In genomic region chr7:67437216-67438006, GRCm38 (mm10) we compare ENCODE assay signal across 17 mouse cellular contexts.
DNase-seq lines count a peak whose midpoint lies in the region; ATAC-seq and TF ChIP-seq lines count a peak whose summit lies in the region.
"Had no signal": no experiment of that assay in that cellular context is flagged by ENCODE, and none has a peak within 500 bp of the region (broad histone marks: within the 10 kb centered on the region; RNA-seq: fewer than 3 reads in every experiment).

No protein-coding gene starts in this region.

- H3K36me3 ChIP-seq in heart, embryonic 12.5 days = no peaks in the 10 kb centered on the region
- H3K36me3 ChIP-seq in kidney, adult 2 months (ENCODE audit: control insufficient read depth, insufficient read depth, low read length) = no peaks in the 10 kb centered on the region
- no peaks in the 10 kb centered on the region for H3K36me3 ChIP-seq in kidney, embryonic 15.5 days
- H3K36me3 ChIP-seq in embryonic facial prominence, embryonic 10.5 days (replicated peaks) = no peaks in the 10 kb centered on the region
- H3K36me3 ChIP-seq in intestine, embryonic 16.5 days (ENCODE audit: control insufficient read depth, insufficient read depth, low read length) = no peaks in the 10 kb centered on the region
- no peaks in the 10 kb centered on the region for H3K36me3 ChIP-seq in forebrain, embryonic 16.5 days (ENCODE audit: control insufficient read depth, insufficient read depth)

- no peaks in the 10 kb centered on the region for H3K9me3 ChIP-seq in heart, embryonic 12.5 days (replicated peaks)
- no peaks in the 10 kb centered on the region for H3K9me3 ChIP-seq in kidney, embryonic 15.5 days (replicated peaks)
- no peaks in the 10 kb centered on the region for H3K9me3 ChIP-seq in embryonic facial prominence, embryonic 10.5 days
- no peaks in the 10 kb centered on the region for H3K9me3 ChIP-seq in intestine, embryonic 16.5 days (ENCODE audit: control insufficient read depth, low read length)
- no peaks in the 10 kb centered on the region for H3K9me3 ChIP-seq in forebrain, embryonic 16.5 days (ENCODE audit: control insufficient read depth, low read length)

- no peak for DNase-seq in heart, adult 18-20 months
- peak; percentile 67 for DNase-seq in kidney, adult 2 months
- DNase-seq in embryonic facial prominence, embryonic 10.5 days (ENCODE audit: low spot score) = no peak
- no peak for DNase-seq in urinary bladder, postnatal 25 days (ENCODE audit: low spot score)
- DNase-seq: adrenal gland, postnatal 10 days; cerebellum, adult 11-12 months; cerebellum, postnatal 36 days; gastrocnemius, postnatal 10 days; left cerebral cortex, postnatal 4 days; spleen, adult 18-20 months had no signal

- no peak overlapping the region for H3K4me2 ChIP-seq in heart, embryonic 12.5 days
- no peak overlapping the region for H3K4me2 ChIP-seq in kidney, embryonic 15.5 days
- H3K4me2 ChIP-seq in intestine, embryonic 16.5 days (ENCODE audit: low read depth, low read length) = no peak overlapping the region
- H3K4me2 ChIP-seq in forebrain, embryonic 16.5 days (ENCODE audit: low read length) = no peak overlapping the region
- H3K4me2 ChIP-seq: heart, embryonic 11.5 days; liver, embryonic 11.5 days had no signal

- peak; percentile 31; the same call in 1 of the 2 replicates for ATAC-seq in heart, embryonic 12.5 days (ENCODE audit: insufficient number of reproducible peaks, low FRiP score)
- ATAC-seq in kidney, embryonic 15.5 days (replicated peaks; ENCODE audit: low FRiP score) = no peak
- peak; percentile 86 for ATAC-seq in intestine, embryonic 16.5 days
- no peak for ATAC-seq in forebrain, embryonic 16.5 days
- ATAC-seq: hindbrain, embryonic 16.5 days had no signal

- H3K27ac ChIP-seq in heart, embryonic 12.5 days (ENCODE audit: poor library complexity, severe bottlenecking) = peak overlapping the region; percentile 74; the same call in 1 of the 2 replicates
- H3K27ac ChIP-seq in kidney, adult 2 months (ENCODE audit: insufficient read depth, low read depth, low read length) = no peak overlapping the region
- H3K27ac ChIP-seq in kidney, embryonic 15.5 days = no peak overlapping the region
- 0 out of 2 replicates have a peak overlapping the region, but pooled peaks have one; percentile 24 for H3K27ac ChIP-seq in embryonic facial prominence, embryonic 10.5 days (replicated peaks)
- no peak overlapping the region for H3K27ac ChIP-seq in intestine, embryonic 16.5 days (ENCODE audit: low read length)
- H3K27ac ChIP-seq in forebrain, embryonic 16.5 days (ENCODE audit: low read length) = no peak overlapping the region

- H3K4me1 ChIP-seq in heart, embryonic 12.5 days (replicated peaks) = peaks cover 32% of the 10 kb centered on the region
- H3K4me1 ChIP-seq in kidney, adult 2 months (ENCODE audit: control insufficient read depth, insufficient read depth, low read length) = peaks cover 9% of the 10 kb centered on the region; the same call in 1 of the 2 replicates
- H3K4me1 ChIP-seq in kidney, embryonic 15.5 days = peaks cover 20% of the 10 kb centered on the region
- peaks cover 14% of the 10 kb centered on the region for H3K4me1 ChIP-seq in embryonic facial prominence, embryonic 10.5 days
- peaks cover 12% of the 10 kb centered on the region for H3K4me1 ChIP-seq in intestine, embryonic 16.5 days (ENCODE audit: control insufficient read depth, insufficient read depth, low read length)
- H3K4me1 ChIP-seq in forebrain, embryonic 16.5 days (replicated peaks; ENCODE audit: control insufficient read depth, insufficient read depth, low read length) = peaks cover 10% of the 10 kb centered on the region

- H3K27me3 ChIP-seq in heart, embryonic 12.5 days (replicated peaks) = no peaks in the 10 kb centered on the region
- no peaks in the 10 kb centered on the region for H3K27me3 ChIP-seq in kidney, adult 2 months (replicated peaks; ENCODE audit: control insufficient read depth, insufficient read depth, low read length)
- H3K27me3 ChIP-seq in kidney, embryonic 15.5 days = no peaks in the 10 kb centered on the region
- no peaks in the 10 kb centered on the region for H3K27me3 ChIP-seq in embryonic facial prominence, embryonic 10.5 days (replicated peaks; ENCODE audit: low read depth, poor library complexity, severe bottlenecking)
- no peaks in the 10 kb centered on the region for H3K27me3 ChIP-seq in intestine, embryonic 16.5 days (replicated peaks; ENCODE audit: control insufficient read depth, insufficient read depth, low read length)
- H3K27me3 ChIP-seq in forebrain, embryonic 16.5 days (replicated peaks; ENCODE audit: control insufficient read depth, insufficient read depth, low read length) = no peaks in the 10 kb centered on the region

- no peak for TF ChIP-seq CTCF in kidney, adult 2 months (conservative IDR thresholded peaks at IDR 0.05; ENCODE audit: insufficient read depth, insufficient read length, low read depth, low read length)

- 44% methylated on average over 8 of the region's 8 CpGs for WGBS in heart, embryonic 12.5 days
- WGBS in kidney, adult 2 months = 59% methylated on average over 8 of the region's 8 CpGs
- 60% methylated on average over 8 of the region's 8 CpGs for WGBS in kidney, embryonic 15.5 days
- WGBS in embryonic facial prominence, embryonic 10.5 days = 59% methylated on average over 8 of the region's 8 CpGs
- WGBS in intestine, embryonic 16.5 days = 56% methylated on average over 8 of the region's 8 CpGs
- WGBS in forebrain, embryonic 16.5 days = 85% methylated on average over 8 of the region's 8 CpGs

- H3K4me3 ChIP-seq in heart, embryonic 12.5 days = no peak overlapping the region
- no peak overlapping the region for H3K4me3 ChIP-seq in kidney, adult 2 months (ENCODE audit: insufficient read depth, low read depth, low read length)
- H3K4me3 ChIP-seq in kidney, embryonic 15.5 days (replicated peaks) = no peak overlapping the region
- no peak overlapping the region for H3K4me3 ChIP-seq in embryonic facial prominence, embryonic 10.5 days
- H3K4me3 ChIP-seq in intestine, embryonic 16.5 days (ENCODE audit: low read length) = no peak overlapping the region
- H3K4me3 ChIP-seq in forebrain, embryonic 16.5 days (replicated peaks; ENCODE audit: low read length) = no peak overlapping the region

- no peak overlapping the region for H3K9ac ChIP-seq in heart, embryonic 12.5 days
- no peak overlapping the region for H3K9ac ChIP-seq in kidney, embryonic 15.5 days
- H3K9ac ChIP-seq in intestine, embryonic 16.5 days (ENCODE audit: low read depth, low read length) = no peak overlapping the region
- H3K9ac ChIP-seq in forebrain, embryonic 16.5 days (replicated peaks; ENCODE audit: low read depth, low read length) = no peak overlapping the region

- TF ChIP-seq POLR2A in kidney, adult 2 months (IDR thresholded peaks at IDR 0.05; ENCODE audit: low read depth, low read length) = no peak

Comparison
In these comparisons a context has a peak if more than half of its experiments do, and no peak if none do; other contexts are left out.
1. ATAC-seq: peak in heart, embryonic 12.5 days (single experiment) and intestine, embryonic 16.5 days (single experiment); none in kidney, embryonic 15.5 days (single experiment) and forebrain, embryonic 16.5 days (single experiment).
2. H3K27ac ChIP-seq: peak in heart, embryonic 12.5 days (single experiment) and embryonic facial prominence, embryonic 10.5 days (single experiment); none in kidney, adult 2 months (single experiment), kidney, embryonic 15.5 days (single experiment), intestine, embryonic 16.5 days (single experiment) and forebrain, embryonic 16.5 days (single experiment).